Mouse (Mus musculus): ENCODE measurements around the gene Por.

Por gene

GRCm38 (mm10) chr5:135730278-135730677 is 60.4 kb downstream of the Por start:
- no peak for DNase-seq

GRCm38 (mm10) chr5:135730916-135731315 is 61.1 kb downstream of the Por start:
- no peak for DNase-seq

DNA sequence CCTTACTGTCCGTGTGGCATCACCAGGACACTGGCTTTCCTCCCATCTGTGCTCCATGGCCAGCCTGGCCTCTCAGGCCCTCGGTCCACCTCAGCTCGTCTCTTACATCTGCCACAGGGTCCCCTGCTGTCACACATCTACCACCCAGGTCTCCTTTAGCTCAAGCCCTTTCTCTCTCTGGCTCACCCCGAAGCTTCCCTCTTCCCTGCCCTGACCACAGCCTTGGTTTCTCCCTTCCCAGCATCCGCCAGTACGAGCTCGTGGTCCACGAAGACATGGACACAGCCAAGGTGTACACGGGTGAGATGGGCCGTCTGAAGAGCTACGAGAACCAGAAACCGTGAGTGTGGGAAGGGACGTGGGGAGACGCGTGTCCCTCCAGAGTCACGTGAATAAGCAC is 61.5 kb downstream of the Por start:
- no peak for DNase-seq

DNA sequence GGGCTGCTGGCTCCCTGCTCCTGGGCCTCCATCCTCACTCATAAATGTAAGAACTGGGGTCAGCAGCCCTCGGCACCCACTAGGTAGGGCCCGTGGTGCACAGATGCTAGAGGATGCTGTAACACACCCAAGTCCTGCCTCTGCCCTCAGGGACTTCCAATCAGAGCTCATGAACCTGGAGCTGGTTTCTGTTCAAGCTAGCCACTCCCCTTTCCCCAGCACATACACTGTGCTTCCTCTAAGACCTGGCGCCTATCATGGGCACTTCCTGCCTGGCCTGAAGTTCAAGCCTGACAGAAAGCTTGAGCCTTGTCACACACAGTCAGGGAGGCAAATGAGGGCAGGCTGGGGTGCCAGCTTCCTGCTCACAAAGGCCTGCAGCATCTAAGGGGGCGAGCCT is 63.2 kb downstream of the Por start:
- DNase-seq, result no peak

- DNase-seq, result no peak
These were observed 64.3 kb downstream of the Por start for GRCm38 (mm10) chr5:135734057-135734680.

DNA sequence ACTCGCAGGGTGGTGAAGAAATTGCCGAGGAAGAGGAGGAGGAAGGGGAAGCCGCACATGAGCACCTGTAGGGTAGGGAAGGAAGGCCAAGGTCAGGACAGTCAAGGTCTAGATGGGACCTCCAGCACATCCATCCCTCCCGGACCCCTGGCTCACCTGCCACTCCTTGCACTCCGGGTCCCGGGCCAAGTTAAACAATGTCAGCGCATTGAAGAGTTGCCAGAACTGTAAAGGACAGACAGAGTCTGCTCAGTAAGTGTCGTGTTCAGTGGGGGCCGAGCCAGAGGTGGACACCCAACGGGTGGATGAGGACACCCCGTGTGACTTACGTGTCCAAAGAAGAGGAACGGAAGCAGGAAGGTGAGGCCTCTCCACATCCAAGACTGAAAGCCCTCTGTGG is 65.9 kb downstream of the Por start:
- no peak for DNase-seq

GRCm38 (mm10) chr5:135736544-135736943 is 66.7 kb downstream of the Por start:
- no peak for DNase-seq

DNA sequence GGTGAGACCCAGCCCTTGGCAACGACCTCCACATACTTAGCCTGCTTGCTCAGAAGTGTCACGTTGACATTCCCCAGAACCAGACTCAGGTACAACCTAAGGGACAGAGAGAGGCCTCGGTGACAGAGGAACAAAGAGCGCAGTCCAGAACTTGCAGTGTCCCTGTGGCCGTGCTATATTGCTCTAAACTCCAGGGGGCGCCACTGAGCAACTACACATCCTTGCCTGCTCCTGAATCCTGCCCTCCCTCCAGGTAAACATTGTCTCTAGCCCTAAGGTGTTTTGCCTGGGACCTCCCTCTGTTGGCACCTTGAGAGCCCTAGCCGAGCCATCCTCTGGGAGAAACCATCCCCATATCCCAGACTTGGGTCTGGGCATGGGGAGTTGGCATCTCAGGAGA is 67.3 kb downstream of the Por start:
- DNase-seq, result no peak

DNA sequence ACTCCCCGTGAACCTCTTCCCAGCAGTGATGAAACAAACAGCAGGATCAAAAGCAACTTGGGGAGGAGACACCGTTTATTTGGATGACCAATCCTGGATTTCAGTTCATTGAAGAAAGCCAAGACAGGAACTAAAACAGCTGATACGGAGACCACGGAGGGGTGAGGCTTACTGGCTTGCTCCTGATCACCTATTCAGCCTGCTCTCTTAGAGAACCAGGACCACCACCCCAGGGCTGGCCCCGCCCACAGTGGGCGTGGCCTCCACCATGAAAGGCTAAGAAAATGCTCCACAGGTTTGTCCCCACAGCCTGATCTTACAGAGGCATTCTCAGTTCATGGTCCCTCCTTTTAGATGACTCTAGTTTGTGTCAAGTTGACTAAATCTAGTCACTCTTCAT is 68.4 kb downstream of the Por start:
- DNase-seq, result no peak

DNA sequence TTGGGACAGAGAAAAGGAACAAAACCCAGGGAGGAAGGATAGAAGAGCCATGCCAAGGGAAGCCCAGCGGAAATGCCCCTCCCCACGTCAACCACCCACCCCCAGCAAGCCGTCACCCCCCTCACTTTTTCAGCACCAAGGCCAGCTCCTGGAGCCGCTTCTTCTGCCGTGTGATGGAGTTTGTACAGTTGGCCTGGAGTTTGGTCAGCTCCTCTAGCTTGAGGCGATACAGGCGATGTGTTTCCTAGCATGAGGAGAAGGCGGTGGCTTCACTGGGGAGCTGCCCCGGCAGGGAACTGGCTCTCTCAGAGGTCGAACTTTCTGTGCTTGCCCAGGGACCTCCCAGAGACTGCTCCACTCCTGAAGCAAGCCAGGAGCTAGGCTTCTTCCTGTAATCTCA is 72.3 kb downstream of the Por start:
- peak in 1 of 2 experiments; percentile 23 for DNase-seq

DNA sequence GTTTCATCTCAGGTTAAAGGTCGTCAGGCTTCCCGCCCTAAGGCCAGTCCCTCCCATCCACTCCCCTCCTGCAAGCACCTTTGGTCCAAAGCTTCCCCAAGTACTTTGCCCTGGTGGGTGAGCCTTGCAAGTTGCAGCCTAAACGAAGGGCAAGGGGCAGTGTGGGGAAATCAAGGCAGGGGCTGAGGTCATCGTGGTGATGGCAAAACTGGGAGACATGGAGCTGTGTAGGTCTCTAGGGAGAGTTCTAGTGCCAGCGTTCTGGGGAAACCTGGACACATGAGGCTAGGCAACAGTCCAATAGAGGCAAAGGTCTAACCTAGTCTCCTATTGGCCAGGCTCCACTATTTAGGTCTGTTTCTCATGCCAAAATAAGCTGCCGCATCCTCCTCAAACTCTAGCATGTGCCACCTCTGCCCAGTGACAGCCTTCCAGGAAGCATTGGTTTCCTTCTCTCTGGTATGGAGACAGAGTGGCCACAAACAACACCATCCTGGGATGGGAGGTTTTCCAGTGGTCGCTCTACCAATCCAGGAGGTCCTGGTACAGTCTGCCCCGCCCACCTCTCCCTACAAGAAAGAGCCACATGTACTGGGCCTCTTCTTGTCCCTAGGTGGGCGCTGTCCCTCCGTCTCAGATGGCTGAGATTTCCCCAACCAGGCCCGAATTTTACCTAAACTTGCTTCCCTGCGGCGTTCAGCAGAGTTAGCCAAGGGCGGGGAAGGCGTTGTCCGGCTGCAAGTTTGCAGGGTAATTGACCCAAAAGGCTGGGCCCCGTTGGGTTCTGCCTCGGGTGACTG is 73.3 kb downstream of the Por start:
- DNase-seq, result peak; percentile 63 to 72

GRCm38 (mm10) chr5:135743741-135744609 is 74.1 kb downstream of the Por start, which contains the start of gene Tmem120a:
Gene Tmem120a (minus strand): TSS chr5:135744448.
- peak; percentile 97 for DNase-seq

DNA sequence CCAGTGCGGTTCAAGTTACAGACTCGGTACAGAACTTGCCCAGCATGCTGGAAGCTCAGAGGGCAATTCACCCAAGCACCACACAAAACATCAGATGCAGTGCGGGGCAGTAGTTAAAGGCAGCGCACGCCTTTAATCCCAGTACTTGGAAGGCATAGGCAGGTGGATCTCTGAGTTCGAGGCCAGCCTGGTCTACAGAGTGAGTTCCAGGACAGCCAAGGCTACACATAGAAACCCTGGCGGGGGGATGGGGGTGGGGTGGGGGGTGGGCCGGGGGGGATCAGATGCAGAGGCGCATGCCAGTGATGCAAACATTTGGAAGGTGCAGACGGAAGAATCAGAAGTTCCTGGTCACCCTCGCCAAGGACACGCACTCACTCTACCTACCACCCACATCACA is 74.9 kb downstream of the Por start:
- no peak for DNase-seq

DNA sequence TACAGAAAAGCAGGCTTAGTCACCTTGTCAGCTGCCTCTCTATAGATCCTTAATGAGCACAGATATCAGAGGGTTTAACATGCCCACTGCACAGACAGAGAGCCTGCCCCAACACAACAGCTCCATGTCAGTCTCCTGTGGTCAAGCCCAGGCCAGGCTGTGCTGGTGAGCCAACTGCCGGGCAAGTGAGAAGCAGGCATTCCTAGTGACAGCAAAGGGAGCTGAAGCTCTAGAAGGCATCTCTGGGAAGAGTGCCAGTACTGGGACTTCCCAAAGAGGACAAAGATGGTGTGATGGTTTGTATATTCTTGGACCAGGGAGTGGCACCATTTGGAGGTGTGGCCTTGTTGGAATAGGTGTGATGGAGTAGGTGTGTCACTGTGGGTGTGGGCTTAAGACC is 81.2 kb downstream of the Por start:
- DNase-seq, result no peak

DNA sequence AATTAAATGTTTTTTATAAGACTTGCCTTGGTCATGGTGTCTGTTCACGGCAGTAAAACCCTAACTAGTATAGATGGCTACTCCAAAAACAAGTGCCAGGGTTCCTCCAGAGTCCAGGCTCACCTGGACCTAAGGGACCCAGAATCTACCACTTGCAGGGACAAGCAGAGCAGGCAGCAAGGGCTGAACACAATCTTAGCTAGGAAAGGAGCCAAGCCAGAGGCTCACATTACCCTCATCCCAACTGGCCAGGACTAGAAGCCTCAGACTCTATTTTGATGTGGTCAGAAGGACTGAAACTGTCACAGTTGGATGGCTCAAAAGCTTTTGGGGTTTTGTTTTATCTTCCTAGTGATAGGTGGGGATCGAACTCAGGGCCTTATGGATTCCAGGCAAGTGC is 81.8 kb downstream of the Por start:
- no peak for DNase-seq

DNA sequence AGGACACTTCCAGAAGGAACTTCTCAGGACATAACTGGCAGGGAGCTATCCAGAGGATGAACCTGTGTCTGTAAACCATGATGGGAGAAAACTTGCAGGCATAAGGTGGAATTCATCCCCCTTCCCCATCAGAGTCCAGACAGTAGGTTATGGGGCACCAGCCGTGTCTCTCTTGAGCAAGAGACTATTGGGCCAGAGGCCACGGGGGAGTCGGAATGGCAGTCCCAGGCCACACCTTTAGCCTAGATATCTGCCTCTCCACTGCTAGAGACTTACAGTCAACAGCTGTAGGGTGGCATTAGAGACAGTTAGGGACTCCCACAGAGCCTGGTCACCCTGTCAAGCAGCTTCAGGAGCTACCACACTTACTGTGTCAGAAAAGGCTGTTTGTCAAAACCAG is 92.0 kb downstream of the Por start:
- peak in 1 of 2 experiments; percentile 15 for DNase-seq

- peak; percentile 62 to 81 for DNase-seq
These were observed 93.7 kb downstream of the Por start for GRCm38 (mm10) chr5:135763526-135763925.

DNA sequence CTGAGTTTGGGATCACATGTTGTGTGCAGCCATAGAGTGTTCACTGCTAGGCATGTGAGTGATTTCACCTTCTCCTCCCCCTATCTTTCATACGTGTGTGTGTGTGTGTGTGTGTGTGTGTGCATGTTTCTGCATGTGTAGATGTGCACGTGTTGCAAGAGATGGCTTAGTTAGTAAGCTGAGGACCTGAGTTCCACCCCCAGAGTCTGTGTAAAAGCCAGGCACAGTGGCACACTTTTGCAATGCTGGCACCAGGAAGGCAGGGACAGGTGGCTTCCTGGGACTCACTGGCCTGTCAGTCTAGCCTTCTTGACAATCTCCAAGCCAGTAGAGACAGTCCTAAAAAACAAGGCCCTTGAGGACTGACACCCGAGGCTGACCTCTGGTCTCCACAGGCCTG is 95.1 kb downstream of the Por start:
- DNase-seq, result no peak

DNA sequence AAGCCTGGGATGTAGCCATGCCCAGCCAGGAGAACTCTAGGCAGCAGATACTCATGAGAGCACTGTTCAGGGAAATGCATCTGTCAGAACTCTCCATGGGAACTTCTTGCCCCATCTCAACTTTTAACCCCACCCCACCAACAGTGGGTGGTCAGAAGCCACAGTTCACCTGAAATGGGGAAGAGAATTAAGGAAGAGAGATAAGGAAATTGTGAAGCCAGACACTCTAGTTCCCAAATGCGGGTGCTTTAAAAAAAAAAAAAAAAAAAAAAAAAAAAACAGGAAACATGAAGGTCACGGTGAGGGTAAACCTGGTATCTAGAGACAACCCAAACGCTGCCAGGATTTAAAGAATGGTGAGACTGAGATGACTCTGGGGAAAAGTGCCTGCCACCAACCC is 102.7 kb downstream of the Por start:
- DNase-seq, result peak in 1 of 2 experiments; percentile 33

- DNase-seq, result no peak
These were observed 106.7 kb downstream of the Por start for GRCm38 (mm10) chr5:135776546-135776945.

GRCm38 (mm10) chr5:135777796-135778470 is 108.1 kb downstream of the Por start, which contains the start of gene Styxl1:
Gene Styxl1 (minus strand): TSS chr5:135778385.
- DNase-seq, result no peak

GRCm38 (mm10) chr5:135778471-135779445 is 108.9 kb downstream of the Por start, which contains the start of gene Mdh2:
Gene Mdh2 (plus strand): TSS chr5:135778480.
- DNase-seq, result peak; percentile 100
